Mouse (Mus musculus) stomach, adult 2 months (tissue): ENCODE results near the gene Gpm6a. TPM values are rescaled to one million over a fixed set of nuclear protein-coding genes. Genes with fewer than 3 reads are reported as not detected.

Experiments
- polyA plus RNA-seq: library from polyadenylated mRNA; depleted of rRNA; stranded (reverse); fragments of >200 nt; gene quantifications from 2 replicates; pipeline ENCODE4 v1.2.3, GENCODE M21; 2012; rRNA removed

The Gpm6a gene
- 0.47 and 0.49 TPM in 2 replicates for polyA plus RNA-seq

GRCm38 (mm10) chr8:54954741-54955455 is at the start of gene Gpm6a:
Gene Gpm6a (plus strand): TSS chr8:54954843.

Other genes starting within 250 kb of the Gpm6a start
- not detected in 2 replicates for gene Wdr17, start 67.7 kb upstream of the Gpm6a start, polyA plus RNA-seq